Mouse (Mus musculus) Patski (cell line): Measurements from ENCODE around the gene Cd34. TPM values are rescaled to one million over a fixed set of nuclear protein-coding genes. Genes with fewer than 3 reads are reported as not detected.

ENCODE experiments used
- ATAC-seq: fragments of 100-300 bp; one replicate; pipeline ENCODE4 v1.8.0; 2021
- CTCF ChIA-PET: fragments of 350-600 bp; sonication (Branson Sonifier 250); formaldehyde crosslinking; loops from one replicate; lab custom pipeline; 2022; ENCODE audit warnings: inconsistent platforms; lab: Charles Lee
- POLR2A ChIA-PET: fragments of 350-600 bp; sonication (Branson Sonifier 250); formaldehyde crosslinking; loops from one replicate; lab custom pipeline; 2022; ENCODE audit warnings: antibody characterized with exemption, inconsistent platforms; lab: Charles Lee
- DNase-seq: peaks from one replicate; pipeline ENCODE4 v3.0.0-alpha.2; 2011; ENCODE audit warnings: low read depth, low spot score
- H3K27me3 ChIP-seq: fragments of 371-371 bp; one replicate; pipeline ENCODE4 v1.5.1; 2021
- CTCF ChIP-seq: fragments of 100-300 bp; IDR thresholded peaks from one replicate; pipeline ENCODE4 v1.5.1; 2021
- in situ Hi-C: fragments of 300-500 bp; cut with MboI; formaldehyde crosslinking; loops from 3 replicates; pipeline ENCODE4 v1.11.1; 2018; ENCODE audit warnings: low pct_unique_long_range_greater_than_20kb, mixed read lengths
- polyA plus RNA-seq: library from polyadenylated mRNA; unstranded; gene quantifications from one replicate; pipeline ENCODE4 v1.2.3, GENCODE M21; 2021

Gene Cd34
- polyA plus RNA-seq, 1 experiment from 2014 or later: 0.05 TPM

DNA sequence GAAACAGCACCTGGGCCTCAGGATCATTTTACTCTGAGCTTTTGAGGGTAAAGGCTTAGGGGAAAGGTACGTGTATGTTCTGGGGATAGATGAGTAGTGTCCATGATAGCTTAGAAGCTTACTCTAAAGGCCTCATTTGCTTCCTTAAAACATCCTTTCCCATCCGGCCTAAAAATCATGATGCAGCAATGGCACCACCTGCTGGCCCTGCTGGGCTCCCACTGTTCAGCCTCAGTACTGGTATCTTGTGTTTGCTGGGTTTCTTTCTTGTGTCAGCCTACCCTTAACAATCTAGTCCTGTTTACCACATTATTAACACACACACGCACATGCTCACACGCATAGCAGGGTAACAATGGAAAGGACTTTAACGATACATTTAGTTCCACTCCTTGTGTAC lies 23.6 kb downstream of the Cd34 start:
- POLR2A ChIA-PET: no interaction called here
- CTCF ChIA-PET: interaction anchor here (0.7 to 7.8 kb wide), 9 partner anchors 10 to 212 kb away, joined by 3 to 61 read pairs (median 3); no protein-coding TSS in a partner anchor
- H3K27me3 ChIP-seq: peaks cover 7% of the 10 kb centered on the region
- DNase-seq: no peak
- ATAC-seq: peak; percentile 91
- in situ Hi-C loops: no loop called here
- peak; percentile 96 for TF ChIP-seq CTCF

DNA sequence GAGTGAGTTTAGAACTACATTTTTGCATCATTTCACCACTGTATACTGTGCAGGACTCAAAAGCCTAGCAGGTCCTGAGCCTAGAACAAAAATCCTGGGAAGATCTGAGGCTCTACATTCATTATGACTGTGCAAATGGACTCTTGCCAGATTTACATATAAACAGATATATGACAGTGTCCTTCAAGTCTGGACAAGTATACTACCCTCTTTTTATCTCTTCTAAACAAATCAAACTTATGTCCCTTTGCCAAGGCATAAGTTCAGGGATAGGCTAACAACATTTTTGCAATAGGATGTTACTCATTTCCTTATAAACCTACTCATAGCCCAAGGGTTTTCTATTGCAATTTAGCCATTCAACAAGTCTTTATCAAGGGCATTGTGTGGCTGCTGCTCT lies 24.1 kb downstream of the Cd34 start:
- ChIA-PET CTCF (interaction anchor here (0.7 to 7.8 kb wide), 6 partner anchors 14 to 155 kb away, joined by 3 to 61 read pairs (median 10); no protein-coding TSS in a partner anchor), POLR2A (no interaction called here)
- in situ Hi-C loops: no loop called here
- DNase-seq (no peak), ATAC-seq (no peak)
- peaks cover 7% of the 10 kb centered on the region for H3K27me3 ChIP-seq
- TF ChIP-seq CTCF: no peak

DNA sequence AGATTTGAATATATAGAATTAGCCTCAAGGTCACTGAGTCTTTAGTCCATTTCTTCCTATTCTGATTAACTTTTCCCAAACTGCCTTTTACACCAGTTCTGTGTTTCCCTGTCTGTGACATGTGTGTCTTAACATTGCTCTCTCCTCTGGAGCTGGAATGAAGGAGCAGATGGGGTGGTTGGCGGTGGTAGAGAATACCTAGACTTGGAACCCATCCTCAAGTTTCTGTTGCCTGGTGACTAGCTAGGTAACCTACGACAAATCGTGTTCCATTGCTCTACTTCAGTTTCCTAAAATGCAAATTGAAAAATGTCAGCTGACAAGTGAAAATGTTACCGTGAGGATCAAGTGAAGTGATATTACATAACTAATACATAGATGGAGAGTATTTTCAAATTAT lies 33.4 kb downstream of the Cd34 start:
- no peaks in the 10 kb centered on the region for H3K27me3 ChIP-seq
- ChIA-PET POLR2A (no interaction called here), CTCF (no interaction called here)
- no peak for DNase-seq
- TF ChIP-seq CTCF: no peak
- no peak for ATAC-seq
- in situ Hi-C loops: no loop called here

DNA sequence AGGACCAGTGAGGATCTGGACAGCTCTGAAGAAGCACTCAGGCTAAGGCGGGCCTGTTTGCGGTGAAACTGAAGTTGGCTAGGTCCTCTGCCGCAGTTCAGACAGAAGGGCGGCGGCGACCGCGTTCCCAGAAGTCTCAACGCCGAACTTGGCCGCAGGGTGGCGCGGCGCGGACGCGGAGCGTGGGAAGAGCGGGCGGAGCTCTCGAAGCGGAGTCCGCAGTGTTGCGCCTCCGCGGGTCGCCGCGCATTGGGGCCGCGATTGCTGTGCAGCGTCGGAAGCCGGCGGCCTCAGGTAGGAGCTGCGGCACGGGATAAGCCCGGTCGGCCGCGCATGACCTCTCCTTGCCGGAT lies 37.5 kb downstream of the Cd34 start:
- ChIA-PET POLR2A (interaction anchor here (0.9 to 1.0 kb wide), 2 partner anchors 25 to 96 kb away, joined by 3 read pairs; no protein-coding TSS in a partner anchor), CTCF (interaction anchor here (0.8 to 2.2 kb wide), 28 partner anchors 9 to 319 kb away, joined by 3 to 18 read pairs (median 4); partner anchors contain the start of gene Cr1l)
- DNase-seq: peak; percentile 37
- peak; percentile 100 for TF ChIP-seq CTCF
- no peaks in the 10 kb centered on the region for H3K27me3 ChIP-seq
- ATAC-seq: peak; percentile 94
- in situ Hi-C loops: no loop called here

DNA sequence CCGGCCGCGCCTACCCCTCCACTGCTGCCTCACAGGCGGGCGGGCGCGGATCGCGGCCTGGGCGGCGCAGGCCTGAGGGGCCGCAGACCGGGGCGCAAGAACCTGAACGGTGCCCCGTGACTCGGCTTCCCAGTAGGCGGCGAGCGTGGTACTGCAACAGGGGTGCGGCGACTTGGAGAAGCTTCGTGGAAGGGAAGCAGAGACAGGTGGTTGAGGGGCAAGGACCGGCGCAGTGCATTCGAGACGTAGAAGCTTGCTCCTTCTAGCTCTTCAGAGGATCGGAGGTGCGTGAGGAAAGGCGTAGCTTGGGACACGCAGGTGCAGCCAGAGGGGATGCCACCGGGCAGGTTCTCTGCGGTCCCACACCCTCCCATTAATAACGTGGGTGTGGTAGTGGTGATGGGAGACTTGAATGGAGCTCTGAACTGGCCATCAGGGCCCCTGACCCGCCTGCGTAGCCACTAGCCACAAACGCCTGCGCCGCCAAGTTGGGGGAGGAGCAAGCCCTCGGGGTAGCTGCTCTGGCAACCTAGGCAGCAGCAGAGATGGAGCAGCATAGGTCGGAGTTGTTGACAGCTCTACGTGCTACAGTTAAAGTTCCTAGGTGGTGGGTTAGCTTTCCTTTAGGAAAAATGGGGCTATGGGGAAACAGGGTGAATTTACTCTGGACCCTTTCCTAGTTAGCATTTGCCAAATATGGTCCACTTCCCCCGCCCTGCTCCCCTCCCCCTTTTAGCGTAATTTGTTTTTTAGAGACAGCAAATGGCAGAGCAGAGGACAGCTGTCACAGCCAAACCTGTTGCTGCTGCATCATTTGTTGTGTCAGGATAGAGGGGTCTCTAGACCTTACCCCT lies 38.1 kb downstream of the Cd34 start:
- ATAC-seq (peak; percentile 88), DNase-seq (peak; percentile 25)
- CTCF ChIA-PET: interaction anchor here (0.7 to 2.2 kb wide), 30 partner anchors 8 to 320 kb away, joined by 3 to 18 read pairs (median 4); partner anchors contain the start of gene Cr1l
- no peaks in the 10 kb centered on the region for H3K27me3 ChIP-seq
- POLR2A ChIA-PET: interaction anchor here (0.7 to 1.0 kb wide), 3 partner anchors 25 to 115 kb away, joined by 3 read pairs; partner anchors contain the start of gene Cd46
- TF ChIP-seq CTCF: peak; percentile 93
- in situ Hi-C loops: no loop called here

DNA sequence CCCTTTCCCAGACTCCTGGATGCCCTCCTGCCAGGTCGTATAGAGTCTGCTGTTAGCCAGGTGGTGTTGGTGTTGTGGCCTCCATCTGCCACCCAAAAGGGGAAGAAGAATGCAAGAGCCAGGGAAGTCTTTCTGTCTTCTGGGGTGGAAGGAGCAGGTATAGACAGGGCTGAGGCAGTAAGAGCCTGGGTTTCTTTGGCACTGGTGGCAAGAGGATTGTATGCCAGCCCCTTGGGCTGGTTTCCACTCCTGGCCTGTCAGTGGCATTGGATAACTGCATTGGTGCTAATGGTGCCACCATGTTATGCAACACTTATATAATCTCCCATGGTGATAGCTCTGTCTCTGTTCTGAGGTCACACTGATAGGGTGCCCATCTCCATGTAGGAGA lies 38.7 kb downstream of the Cd34 start:
- ChIA-PET POLR2A (interaction anchor here (0.7 kb wide), 1 partner anchor 115 kb away, joined by 3 read pairs; the partner anchor contains the start of gene Cd46), CTCF (interaction anchor here (1.0 to 2.2 kb wide), 10 partner anchors 8 to 159 kb away, joined by 3 to 13 read pairs (median 5); partner anchors contain the start of gene Cr1l)
- H3K27me3 ChIP-seq: no peaks in the 10 kb centered on the region
- ATAC-seq (no peak), DNase-seq (no peak)
- in situ Hi-C loops: no loop called here
- TF ChIP-seq CTCF: no peak

DNA sequence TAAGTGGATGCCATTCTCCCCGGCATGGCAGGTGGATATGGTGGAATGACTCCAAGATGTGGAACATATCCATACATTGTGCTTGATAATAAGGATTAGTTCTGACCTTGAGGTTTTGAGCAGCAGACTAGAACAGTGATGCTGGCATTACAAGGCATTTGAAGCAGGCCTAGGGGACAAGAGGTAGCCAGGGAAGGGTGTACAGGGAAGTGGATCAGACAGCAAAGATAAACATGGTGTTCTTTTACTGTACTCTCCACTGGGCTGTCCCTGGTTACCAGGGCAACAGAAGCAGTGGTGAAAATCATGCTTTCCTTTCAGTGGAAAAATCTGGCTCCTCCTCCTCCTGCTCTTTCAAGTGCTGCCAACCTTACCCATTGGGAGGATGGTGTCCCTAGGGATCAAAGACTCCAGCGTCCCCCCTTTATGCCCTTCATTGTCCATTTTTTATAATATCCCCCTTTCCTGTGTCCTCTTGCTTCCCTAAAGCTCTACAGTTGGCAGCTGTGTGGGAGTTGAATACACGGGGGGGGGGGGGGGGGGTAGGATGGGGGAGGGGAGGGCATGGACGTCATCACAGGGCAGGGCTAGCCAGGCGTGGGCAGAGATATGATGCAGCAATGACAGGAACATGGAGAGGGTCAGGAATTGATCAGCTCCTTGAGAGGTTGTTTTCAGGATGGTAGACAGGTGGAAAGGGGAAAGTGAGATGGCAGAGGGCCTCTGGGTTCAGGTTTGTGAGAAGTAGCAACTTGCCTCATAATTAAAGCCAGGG lies 39.5 kb downstream of the Cd34 start:
- ChIA-PET CTCF (no interaction called here), POLR2A (interaction anchor here (0.6 kb wide), 1 partner anchor 32 kb away, joined by 3 read pairs; no protein-coding TSS in a partner anchor)
- DNase-seq (no peak), ATAC-seq (no peak)
- no peak for TF ChIP-seq CTCF
- in situ Hi-C loops: no loop called here
- no peaks in the 10 kb centered on the region for H3K27me3 ChIP-seq

DNA sequence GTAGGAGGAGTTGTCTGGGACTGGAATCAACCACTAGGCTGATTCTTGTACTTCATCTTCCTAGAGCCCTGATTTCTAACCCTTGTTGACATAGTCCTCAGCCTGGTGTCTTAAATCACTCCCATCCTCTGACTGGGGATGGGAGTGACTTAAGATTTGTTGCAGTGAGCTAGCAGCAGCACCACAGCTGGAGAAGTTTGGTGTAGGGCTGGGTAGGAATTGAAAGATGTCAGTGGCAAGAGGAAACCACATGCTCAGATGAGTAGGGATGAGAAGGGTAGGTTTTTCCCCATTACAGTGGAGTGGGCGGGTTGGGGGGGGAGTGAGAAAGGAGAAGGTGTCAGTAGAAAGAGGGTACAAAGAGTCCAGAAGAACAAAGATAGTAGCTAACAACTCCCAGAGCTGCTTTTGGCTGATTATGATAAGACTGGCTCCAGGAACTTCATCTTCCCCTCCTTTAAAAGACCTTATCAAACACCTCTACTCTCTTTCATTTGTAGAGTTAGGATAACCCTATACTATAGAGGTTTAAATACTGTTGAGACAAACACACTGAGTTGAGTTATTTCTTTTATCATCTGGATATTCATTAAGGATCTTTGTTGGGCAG lies 42.3 kb downstream of the Cd34 start:
- ATAC-seq (no peak), DNase-seq (no peak)
- POLR2A ChIA-PET: no interaction called here
- H3K27me3 ChIP-seq: no peaks in the 10 kb centered on the region
- no peak for TF ChIP-seq CTCF
- CTCF ChIA-PET: no interaction called here
- in situ Hi-C loops: no loop called here

DNA sequence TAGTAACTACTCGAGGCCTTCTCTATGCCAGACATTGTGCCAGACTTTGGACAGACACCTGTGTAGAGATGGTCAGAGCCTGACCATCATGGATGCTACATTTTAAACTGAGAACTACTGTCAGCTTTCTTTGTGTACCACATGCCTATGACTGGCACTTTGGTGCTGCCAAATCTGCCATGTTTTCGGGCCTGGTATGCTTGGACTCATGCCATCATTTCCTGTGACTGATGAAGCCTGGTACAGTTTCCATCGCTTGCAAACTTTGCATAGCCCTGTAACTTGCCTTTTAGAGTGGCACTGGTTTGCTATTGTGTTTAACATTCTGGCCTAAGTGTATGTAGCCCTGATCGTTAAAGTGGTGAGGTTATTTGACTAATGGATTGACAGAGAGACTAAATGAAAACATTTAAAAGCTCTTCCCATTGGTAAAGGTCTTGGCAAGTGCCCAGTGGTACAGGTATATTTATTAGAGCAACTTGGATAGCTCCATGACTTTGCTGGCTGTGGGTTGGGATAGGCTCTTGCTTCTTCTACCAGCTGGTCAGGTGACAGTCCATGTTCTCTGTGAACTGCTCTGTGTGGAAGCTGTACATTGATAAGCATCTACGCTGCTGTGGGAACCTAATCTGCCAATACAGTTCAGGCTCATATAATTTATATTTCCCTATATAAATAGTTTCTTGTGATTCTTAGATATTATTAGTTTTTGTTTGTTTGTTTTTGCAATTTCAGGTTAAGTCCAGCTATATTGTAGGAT lies 44.5 kb downstream of the Cd34 start:
- ChIA-PET CTCF (interaction anchor here (0.9 to 1.2 kb wide), 3 partner anchors 9 to 72 kb away, joined by 3 read pairs; no protein-coding TSS in a partner anchor), POLR2A (interaction anchor here (0.8 kb wide), 1 partner anchor 82 kb away, joined by 4 read pairs; no protein-coding TSS in a partner anchor)
- DNase-seq: no peak
- ATAC-seq: no peak
- TF ChIP-seq CTCF: no peak
- H3K27me3 ChIP-seq: no peaks in the 10 kb centered on the region
- in situ Hi-C loops: no loop called here
